Mouse (Mus musculus) 416B (cell line): ENCODE measurements around the gene Slc22a4.

ENCODE experiments used
- DNase-seq: peaks from one replicate; pipeline ENCODE4 v3.0.0; 2011; ENCODE audit warnings: low read depth

Slc22a4 gene

GRCm38 (mm10) chr11:54028044-54028951 lies at the start of gene Slc22a4:
TSS of gene Slc22a4 (minus strand) at chr11:54028090.
- peak; percentile 10 for DNase-seq

- DNase-seq, result no peak
These were observed 48.2 kb upstream of the Slc22a4 start for GRCm38 (mm10) chr11:54076101-54076500.

- no peak for DNase-seq
These were observed 47.5 kb upstream of the Slc22a4 start for GRCm38 (mm10) chr11:54075353-54075752.

GRCm38 (mm10) chr11:54073291-54073690 lies 45.4 kb upstream of the Slc22a4 start:
- no peak for DNase-seq

GRCm38 (mm10) chr11:54071726-54072445 lies 44.0 kb upstream of the Slc22a4 start:
- DNase-seq, result no peak

GRCm38 (mm10) chr11:54068520-54069371 lies 40.9 kb upstream of the Slc22a4 start, which contains the start of gene Pdlim4:
TSS of gene Pdlim4 (minus strand) at chr11:54069014.
- DNase-seq, result no peak

GRCm38 (mm10) chr11:54067996-54068519 lies 40.2 kb upstream of the Slc22a4 start:
- DNase-seq, result no peak

GRCm38 (mm10) chr11:54067318-54067995 lies 39.6 kb upstream of the Slc22a4 start:
- no peak for DNase-seq

GRCm38 (mm10) chr11:54066400-54066799 lies 38.5 kb upstream of the Slc22a4 start:
- no peak for DNase-seq

- DNase-seq, result no peak
These were observed 38.0 kb upstream of the Slc22a4 start for GRCm38 (mm10) chr11:54065915-54066178.

- no peak for DNase-seq
These were observed 37.4 kb upstream of the Slc22a4 start for GRCm38 (mm10) chr11:54065106-54065914.

GRCm38 (mm10) chr11:54064412-54064978 lies 36.6 kb upstream of the Slc22a4 start:
- peak; percentile 8 for DNase-seq

- no peak for DNase-seq
These were observed 35.5 kb upstream of the Slc22a4 start for GRCm38 (mm10) chr11:54063472-54063775.

- DNase-seq, result no peak
These were observed 35.0 kb upstream of the Slc22a4 start for GRCm38 (mm10) chr11:54062753-54063471.

GRCm38 (mm10) chr11:54062086-54062752 lies 34.3 kb upstream of the Slc22a4 start:
- no peak for DNase-seq

- DNase-seq, result no peak
These were observed 32.4 kb upstream of the Slc22a4 start for GRCm38 (mm10) chr11:54060316-54060715.

- DNase-seq, result no peak
These were observed 31.6 kb upstream of the Slc22a4 start for GRCm38 (mm10) chr11:54059526-54059925.

GRCm38 (mm10) chr11:54058643-54059042 lies 30.8 kb upstream of the Slc22a4 start:
- DNase-seq, result no peak

- DNase-seq, result no peak
These were observed 30.2 kb upstream of the Slc22a4 start for GRCm38 (mm10) chr11:54058056-54058617.
